Mouse (Mus musculus) gastrocnemius, postnatal 4 days (tissue): ENCODE measurements at regions not wholly inside any gene's neighbourhood (a gene's known extent, or its start where the extent isn't known, plus 50 kb on each side); places are given as distances from the start of the nearest gene placed in this dataset.
A peak's percentile ranks its signal among the peaks of the same experiment; 100 is the strongest.
"Not testable (repeated sequence)": the region's sequence is repeated elsewhere in the genome, so short reads cannot be mapped to it uniquely, and the experiment has no call there.

Experiments
- DNase-seq, 2 experiments: peaks; one replicate each; pipeline ENCODE4 v3.0.0; 2021 to 2022; ENCODE audit warnings: low spot score in 2 of 2, mixed read lengths in 2 of 2

GRCm38 (mm10) chr12:77090525-77090924 is 128.5 kb upstream of the Max start:
- DNase-seq = no peak

GRCm38 (mm10) chr12:77089624-77090278 is 127.8 kb upstream of the Max start:
- no peak for DNase-seq

GRCm38 (mm10) chr12:77088452-77088851 is 126.5 kb upstream of the Max start:
- DNase-seq = no peak

GRCm38 (mm10) chr12:77086931-77087330 is 124.9 kb upstream of the Max start:
- not testable (repeated sequence) for DNase-seq

- no peak for DNase-seq
Measured at GRCm38 (mm10) chr12:77085894-77086293, 123.9 kb upstream of the Max start.

GRCm38 (mm10) chr12:77085244-77085643 is 123.2 kb upstream of the Max start:
- DNase-seq = no peak

- DNase-seq = no peak
Measured at GRCm38 (mm10) chr12:77084744-77085143, 122.7 kb upstream of the Max start.

- no peak for DNase-seq
Measured at GRCm38 (mm10) chr12:77084343-77084742, 122.3 kb upstream of the Max start.

GRCm38 (mm10) chr12:77083760-77084159 is 121.8 kb upstream of the Max start:
- DNase-seq = no peak

- DNase-seq = no peak
Measured at GRCm38 (mm10) chr12:77081774-77082173, 119.8 kb upstream of the Max start.

GRCm38 (mm10) chr12:77079481-77079880 is 117.5 kb upstream of the Max start:
- DNase-seq = no peak

- no peak for DNase-seq
Measured at GRCm38 (mm10) chr12:77076678-77077077, 114.7 kb upstream of the Max start.

GRCm38 (mm10) chr12:77074602-77075001 is 112.6 kb upstream of the Max start:
- no peak for DNase-seq

- no peak for DNase-seq
Measured at GRCm38 (mm10) chr12:77071700-77072099, 109.7 kb upstream of the Max start.

- no peak for DNase-seq
Measured at GRCm38 (mm10) chr12:77067938-77068337, 105.9 kb upstream of the Max start.

GRCm38 (mm10) chr12:77067115-77067514 is 105.1 kb upstream of the Max start:
- DNase-seq = no peak

- no peak for DNase-seq
Measured at GRCm38 (mm10) chr12:77065645-77066512, 103.9 kb upstream of the Max start.

- no peak for DNase-seq
Measured at GRCm38 (mm10) chr12:77064048-77064447, 102.0 kb upstream of the Max start.

- no peak for DNase-seq
Measured at GRCm38 (mm10) chr12:77061562-77061847, 99.5 kb upstream of the Max start.

GRCm38 (mm10) chr12:77060766-77061561 is 99.0 kb upstream of the Max start:
- DNase-seq = no peak

- DNase-seq = peak in 1 of 2 experiments; percentile 42
Measured at GRCm38 (mm10) chr12:77060060-77060695, 98.2 kb upstream of the Max start.

- no peak for DNase-seq
Measured at GRCm38 (mm10) chr12:77059679-77060059, 97.7 kb upstream of the Max start.
